Mouse (Mus musculus) testis, adult 2 months (tissue): ENCODE data around the gene Ldb2.

Source experiments
- CTCF ChIP-seq: fragments of 200-500 bp; IDR thresholded peaks from 2 replicates; pipeline ENCODE4 v1.5.1; 2012; ENCODE audit warnings: low read depth, mild to moderate bottlenecking, inconsistent platforms, low read length, moderate library complexity; ENCODE audit not compliant: control insufficient read depth, insufficient read depth, insufficient replicate concordance
- POLR2A ChIP-seq: fragments of 200-500 bp; IDR thresholded peaks from 2 replicates; pipeline ENCODE4 v1.6.1; 2012; ENCODE audit warnings: low read depth, mild to moderate bottlenecking, inconsistent platforms, low read length, moderate library complexity; ENCODE audit not compliant: control insufficient read depth

GRCm38 (mm10) chr5:44481406-44481805 is 318.1 kb downstream of the Ldb2 start:
- TF ChIP-seq CTCF (no peak), POLR2A (no peak)
